Mouse (Mus musculus) WW6 (cell line): Measurements from ENCODE around the gene Cwc22.

Experiments used
- DNase-seq: peaks from one replicate; pipeline ENCODE4 v3.0.0-alpha.2; 2013; ENCODE audit warnings: low read depth, low spot score

The Cwc22 gene

GRCm38 (mm10) chr2:77925187-77925924 lies 20.8 kb downstream of the Cwc22 start:
- DNase-seq: no peak

GRCm38 (mm10) chr2:77924003-77924402 lies 22.2 kb downstream of the Cwc22 start:
- no peak for DNase-seq

- DNase-seq: no peak
Measured at GRCm38 (mm10) chr2:77923182-77923581, 23.0 kb downstream of the Cwc22 start.

GRCm38 (mm10) chr2:77921307-77921706 lies 24.9 kb downstream of the Cwc22 start:
- DNase-seq: no peak

- no peak for DNase-seq
Measured at GRCm38 (mm10) chr2:77920621-77921020, 25.6 kb downstream of the Cwc22 start.

- DNase-seq: no peak
Measured at GRCm38 (mm10) chr2:77918474-77918873, 27.7 kb downstream of the Cwc22 start.

GRCm38 (mm10) chr2:77918006-77918405 lies 28.2 kb downstream of the Cwc22 start:
- DNase-seq: no peak

GRCm38 (mm10) chr2:77917360-77917734 lies 28.8 kb downstream of the Cwc22 start:
- DNase-seq: no peak

GRCm38 (mm10) chr2:77916586-77917359 lies 29.4 kb downstream of the Cwc22 start:
- DNase-seq: no peak

GRCm38 (mm10) chr2:77915187-77915586 lies 31.0 kb downstream of the Cwc22 start:
- DNase-seq: no peak

- DNase-seq: no peak
Measured at GRCm38 (mm10) chr2:77913628-77914027, 32.5 kb downstream of the Cwc22 start.

- no peak for DNase-seq
Measured at GRCm38 (mm10) chr2:77912197-77912596, 34.0 kb downstream of the Cwc22 start.

GRCm38 (mm10) chr2:77911452-77911851 lies 34.7 kb downstream of the Cwc22 start:
- no peak for DNase-seq

GRCm38 (mm10) chr2:77910216-77910615 lies 36.0 kb downstream of the Cwc22 start:
- DNase-seq: no peak

- DNase-seq: no peak
Measured at GRCm38 (mm10) chr2:77907164-77907563, 39.0 kb downstream of the Cwc22 start.

GRCm38 (mm10) chr2:77905023-77905422 lies 41.2 kb downstream of the Cwc22 start:
- no peak for DNase-seq

- no peak for DNase-seq
Measured at GRCm38 (mm10) chr2:77904495-77904894, 41.7 kb downstream of the Cwc22 start.

- no peak for DNase-seq
Measured at GRCm38 (mm10) chr2:77903979-77904378, 42.2 kb downstream of the Cwc22 start.

- no peak for DNase-seq
Measured at GRCm38 (mm10) chr2:77903098-77903497, 43.1 kb downstream of the Cwc22 start.

- no peak for DNase-seq
Measured at GRCm38 (mm10) chr2:77901269-77901668, 44.9 kb downstream of the Cwc22 start.

GRCm38 (mm10) chr2:77900741-77901140 lies 45.4 kb downstream of the Cwc22 start:
- DNase-seq: no peak

GRCm38 (mm10) chr2:77900111-77900510 lies 46.1 kb downstream of the Cwc22 start:
- no peak for DNase-seq

GRCm38 (mm10) chr2:77898436-77898835 lies 47.7 kb downstream of the Cwc22 start:
- no peak for DNase-seq
